Mouse (Mus musculus) C2C12 (cell line): ENCODE results near the gene Stat5a. TPM values are rescaled to one million over a fixed set of nuclear protein-coding genes. Genes with fewer than 3 reads are reported as not detected.

Source experiments
- H3K27me3 ChIP-seq: one replicate; pipeline ENCODE4 v1.6.1; 2011; ENCODE audit not compliant: control insufficient read depth, insufficient read depth, insufficient read length
- H3K36me3 ChIP-seq: one replicate; pipeline ENCODE4 v1.6.1; 2011; ENCODE audit not compliant: control insufficient read depth, insufficient read depth
- H3K4me3 ChIP-seq: one replicate; pipeline ENCODE4 v1.5.1; 2011; ENCODE audit warnings: mild to moderate bottlenecking, control low read depth; ENCODE audit not compliant: poor library complexity, insufficient read depth, severe bottlenecking
- H3K79me2 ChIP-seq: one replicate; pipeline ENCODE4 v1.6.1; 2011; ENCODE audit not compliant: control insufficient read depth, insufficient read depth
- H3K79me3 ChIP-seq: one replicate; pipeline ENCODE4 v1.6.1; 2011; ENCODE audit warnings: low read depth, control low read depth
- H3ac ChIP-seq: one replicate; pipeline ENCODE3; 2011; ENCODE audit warnings: low read depth; ENCODE audit not compliant: control insufficient read depth, insufficient read length
- CEBPB ChIP-seq: IDR thresholded peaks from one replicate; pipeline ENCODE4 v1.6.1; 2011; ENCODE audit warnings: low read depth, mild to moderate bottlenecking, control low read depth, moderate library complexity
- CTCF ChIP-seq: IDR thresholded peaks from one replicate; pipeline ENCODE4 v1.5.1; 2011; ENCODE audit not compliant: control insufficient read depth, insufficient read depth, insufficient read length
- FOSL1 ChIP-seq: IDR thresholded peaks from one replicate; pipeline ENCODE4 v1.8.0; 2011; ENCODE audit warnings: mild to moderate bottlenecking, low read length; ENCODE audit not compliant: poor library complexity, insufficient read depth, severe bottlenecking
- MAX ChIP-seq: IDR thresholded peaks from one replicate; pipeline ENCODE4 v1.6.1; 2011; ENCODE audit warnings: mild to moderate bottlenecking, control low read depth
- MYOD1 ChIP-seq: IDR thresholded peaks from one replicate; pipeline ENCODE4 v1.6.1; 2011; ENCODE audit warnings: low read depth; ENCODE audit not compliant: control insufficient read depth, insufficient read length
- MYOG ChIP-seq: IDR thresholded peaks from one replicate; pipeline ENCODE4 v1.6.1; 2011; ENCODE audit not compliant: control insufficient read depth, insufficient read length; ENCODE audit errors: extremely low read depth
- USF1 ChIP-seq: IDR thresholded peaks from one replicate; pipeline ENCODE4 v1.6.1; 2011; ENCODE audit warnings: low read depth, mild to moderate bottlenecking, control low read depth, moderate library complexity
- polyA plus RNA-seq: library from polyadenylated mRNA; unstranded; fragments of >200 nt; fragmentation: generic; extraction: Trizol; gene quantifications from one replicate; pipeline ENCODE4 v1.2.1, GENCODE M21; 2012; ENCODE audit warnings: missing spikeins

The Stat5a gene
- polyA plus RNA-seq, 1 experiment = 13.3 TPM

DNA sequence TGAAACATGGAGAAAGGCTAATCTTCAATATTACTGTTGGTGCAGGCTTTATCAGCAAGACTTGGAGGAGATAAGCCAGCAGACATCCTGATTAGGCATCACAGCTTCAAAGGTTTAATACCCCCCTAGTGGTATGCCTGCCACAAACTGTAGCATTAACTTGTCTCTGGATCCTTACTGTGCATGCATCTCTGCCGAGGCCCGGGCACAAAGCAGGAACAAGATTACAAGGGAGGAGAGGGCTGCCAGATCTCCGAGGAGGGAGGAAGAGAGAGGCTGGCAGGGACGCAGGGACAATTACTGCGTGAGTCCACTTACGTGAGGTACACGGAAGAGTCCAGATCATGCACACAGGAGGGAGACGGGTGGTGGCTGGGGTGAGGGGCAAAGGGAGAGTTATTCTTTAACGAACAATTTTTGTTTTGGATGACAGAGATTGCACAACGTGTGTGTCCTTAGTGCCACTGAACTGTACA is 30.4 kb upstream of the Stat5a start:
- Histone ChIP-seq H3K79me3 (no peaks in the 10 kb centered on the region), H3K4me3 (no peak overlapping the region), H3ac (no peak overlapping the region), H3K27me3 (peaks cover 14% of the 10 kb centered on the region), H3K79me2 (no peaks in the 10 kb centered on the region), H3K36me3 (no peaks in the 10 kb centered on the region)
- no peak for TF ChIP-seq MYOG
- no peak for TF ChIP-seq CTCF
- no peak for TF ChIP-seq USF1
- no peak for TF ChIP-seq MYOD1
- no peak for TF ChIP-seq FOSL1
- no peak for TF ChIP-seq MAX
- no peak for TF ChIP-seq CEBPB

DNA sequence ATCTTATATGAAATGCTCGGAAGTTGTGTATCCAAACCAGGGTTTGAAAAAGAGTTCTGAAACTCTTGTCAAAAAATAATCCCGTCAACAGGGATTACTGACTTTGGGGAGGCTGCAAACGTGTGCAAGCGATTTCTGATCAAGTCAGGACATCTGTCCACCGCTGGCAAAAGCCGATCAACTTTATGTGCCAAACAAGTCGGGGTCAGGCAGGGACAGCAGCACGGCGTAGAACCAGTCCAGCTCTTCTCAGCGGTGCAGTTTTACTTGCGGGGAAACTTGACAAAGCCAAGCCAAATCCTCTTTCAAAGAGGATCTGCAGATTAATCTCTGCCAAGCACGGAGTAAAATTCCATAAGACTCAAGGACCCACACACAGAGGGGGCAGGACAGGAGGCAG is 29.5 kb upstream of the Stat5a start:
- Histone ChIP-seq H3K79me3 (no peaks in the 10 kb centered on the region), H3K36me3 (no peaks in the 10 kb centered on the region), H3K4me3 (no peak overlapping the region), H3ac (no peak overlapping the region), H3K79me2 (no peaks in the 10 kb centered on the region), H3K27me3 (peaks cover 14% of the 10 kb centered on the region)
- no peak for TF ChIP-seq CTCF
- TF ChIP-seq CEBPB = no peak
- TF ChIP-seq MYOD1 = no peak
- no peak for TF ChIP-seq MAX
- TF ChIP-seq USF1 = no peak
- no peak for TF ChIP-seq MYOG
- no peak for TF ChIP-seq FOSL1

DNA sequence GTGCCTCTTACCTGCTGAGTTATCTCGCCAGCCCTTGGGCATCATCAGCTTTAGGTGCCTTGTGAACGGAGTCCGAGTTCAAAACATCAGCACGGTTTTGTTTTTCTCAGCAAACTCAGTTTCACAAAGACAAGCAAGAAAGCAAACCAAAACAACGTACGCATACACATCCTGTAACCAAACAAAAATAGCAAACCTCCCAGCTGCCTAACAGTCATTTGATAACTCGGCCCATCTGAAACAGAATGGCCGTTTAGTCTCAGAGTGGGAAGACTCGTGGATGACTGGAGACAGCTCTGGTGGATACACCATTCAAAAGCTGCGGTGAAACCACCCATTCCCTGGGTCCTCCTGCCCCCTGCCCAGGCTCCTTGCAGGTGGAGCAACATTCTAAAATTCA is 27.8 kb upstream of the Stat5a start:
- H3K79me3 ChIP-seq = no peaks in the 10 kb centered on the region
- H3ac ChIP-seq = no peak overlapping the region
- no peak overlapping the region for H3K4me3 ChIP-seq
- no peaks in the 10 kb centered on the region for H3K36me3 ChIP-seq
- H3K79me2 ChIP-seq = no peaks in the 10 kb centered on the region
- TF ChIP-seq CEBPB (no peak), USF1 (no peak), MYOD1 (no peak), CTCF (no peak), FOSL1 (no peak), MAX (no peak), MYOG (no peak)
- peaks cover 14% of the 10 kb centered on the region for H3K27me3 ChIP-seq

DNA sequence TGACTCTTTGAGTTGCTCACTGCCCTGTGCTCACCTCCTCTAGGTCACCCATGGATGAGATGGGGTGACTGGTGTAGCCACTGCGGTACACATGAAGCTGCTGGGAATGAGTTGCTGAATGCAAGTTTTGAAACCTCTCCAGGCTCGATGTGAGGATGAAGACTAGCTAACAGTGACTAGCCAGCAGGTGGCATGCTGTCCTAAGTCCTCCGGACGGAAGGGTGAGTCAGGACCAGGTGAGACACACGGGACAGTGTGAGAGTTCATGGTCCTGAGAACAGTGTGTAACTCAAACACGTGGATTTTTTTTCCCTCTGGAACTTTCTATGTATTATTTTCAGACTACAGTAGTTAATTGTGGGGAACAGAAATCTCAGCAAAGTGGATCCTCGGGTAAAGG is 25.7 kb upstream of the Stat5a start:
- Histone ChIP-seq H3ac (no peak overlapping the region), H3K4me3 (no peak overlapping the region), H3K79me2 (no peaks in the 10 kb centered on the region), H3K79me3 (no peaks in the 10 kb centered on the region), H3K27me3 (peaks cover 10% of the 10 kb centered on the region), H3K36me3 (no peaks in the 10 kb centered on the region)
- TF ChIP-seq USF1 (no peak), MYOG (no peak), FOSL1 (no peak), MAX (no peak), MYOD1 (no peak), CTCF (no peak), CEBPB (no peak)

DNA sequence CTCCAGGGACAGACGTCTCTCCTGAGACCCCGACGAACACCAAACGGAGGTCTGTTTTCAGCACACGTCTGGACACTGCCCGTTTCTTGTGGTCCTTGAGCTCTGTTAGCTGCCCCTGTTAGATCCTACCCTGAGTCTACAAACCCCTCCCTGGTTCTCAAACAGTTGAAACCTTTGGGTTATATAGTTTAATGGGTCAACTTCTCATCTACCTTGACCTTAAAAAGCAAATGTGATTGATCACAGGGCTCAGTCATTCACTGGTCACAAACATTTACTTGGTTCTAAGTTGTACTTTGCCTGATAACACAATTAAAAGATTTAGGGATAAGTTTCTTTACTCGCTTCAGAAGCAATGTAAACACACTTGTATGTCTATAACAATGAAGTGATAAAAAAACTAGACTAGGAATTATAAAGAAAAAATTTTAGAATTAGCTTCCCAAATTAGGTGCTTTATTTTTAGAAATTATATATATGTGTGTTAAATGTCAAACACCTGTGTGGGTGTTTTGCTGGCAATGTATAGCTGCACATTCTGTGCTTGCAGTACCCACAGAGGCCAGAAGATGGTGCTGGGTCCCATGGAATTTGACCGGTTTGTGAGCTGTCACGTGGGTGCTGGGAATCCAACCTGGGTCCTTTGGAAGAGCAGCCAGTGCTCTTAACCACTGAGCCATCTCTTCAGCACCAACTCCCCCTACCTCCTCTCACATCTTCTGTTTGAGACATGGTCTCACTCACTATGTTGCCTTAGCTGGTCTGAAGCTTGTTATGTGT is 22.0 kb upstream of the Stat5a start:
- no peaks in the 10 kb centered on the region for H3K79me3 ChIP-seq
- no peak overlapping the region for H3ac ChIP-seq
- H3K36me3 ChIP-seq = no peaks in the 10 kb centered on the region
- no peaks in the 10 kb centered on the region for H3K79me2 ChIP-seq
- TF ChIP-seq USF1 (no peak), CTCF (no peak), CEBPB (no peak), MYOD1 (no peak), MAX (no peak), MYOG (no peak)
- H3K27me3 ChIP-seq = peaks cover 5% of the 10 kb centered on the region
- no peak overlapping the region for H3K4me3 ChIP-seq
